Mouse (Mus musculus): ENCODE data around the gene Iffo2. TPM values are rescaled to one million over a fixed set of nuclear protein-coding genes. Genes with fewer than 3 reads are reported as not detected.

Gene Iffo2
- polyA plus RNA-seq, 1 experiment from 2014 or later = 4.2 TPM

DNA sequence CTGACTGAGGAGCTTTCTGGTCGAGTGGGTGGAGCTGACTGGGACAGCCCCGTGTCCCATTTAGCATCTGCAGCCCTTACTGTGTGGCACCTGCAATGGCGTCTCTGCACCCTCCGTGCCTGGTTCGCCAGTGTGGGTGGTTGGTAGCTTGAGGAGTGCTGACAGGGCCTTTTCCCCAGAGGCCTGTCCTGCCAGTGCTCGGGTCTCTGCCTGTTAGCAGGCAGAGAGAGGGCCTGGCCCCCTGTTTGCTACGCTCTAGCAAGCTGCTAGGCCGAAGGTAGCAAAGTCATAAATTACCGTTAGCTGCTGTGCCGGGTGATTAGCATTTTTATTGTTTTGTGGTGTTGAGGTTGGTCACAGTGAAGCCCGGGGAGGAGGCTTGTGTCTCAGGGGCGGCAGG is 109.5 kb downstream of the Iffo2 start:
- Histone ChIP-seq H3K27me3 (replicated peaks; ENCODE audit: low read depth, poor library complexity, severe bottlenecking) (peaks cover 42% of the 10 kb centered on the region), H3K36me3 (replicated peaks) (peaks cover 21% of the 10 kb centered on the region), H3K9me3 (no peaks in the 10 kb centered on the region), H3K4me1 (peaks cover 28% of the 10 kb centered on the region), H3K4me3 (no peak overlapping the region), H3K27ac (replicated peaks) (no peak overlapping the region)
- WGBS = 49% methylated on average over 12 of the region's 12 CpGs
- DNase-seq (ENCODE audit: low spot score) = no peak

DNA sequence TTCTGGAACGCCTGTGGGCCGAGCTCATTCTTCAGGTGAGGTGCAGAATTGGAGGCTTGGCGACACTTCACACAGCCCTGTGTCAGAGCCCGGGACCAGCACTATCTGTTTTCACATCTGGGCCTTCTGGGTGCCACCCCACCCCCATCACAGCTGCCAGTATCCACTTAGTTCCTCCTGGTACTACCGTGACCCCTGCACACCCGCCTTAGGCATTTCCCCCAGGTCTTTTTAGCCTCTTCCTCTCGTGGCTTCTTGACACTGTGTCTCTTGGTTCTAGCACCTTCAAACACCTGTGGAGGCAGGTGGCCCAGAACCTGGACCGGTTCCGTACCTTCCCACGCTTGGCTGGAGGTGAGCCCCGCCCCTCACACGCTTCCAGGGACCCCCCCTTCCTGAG is 110.0 kb downstream of the Iffo2 start:
- Histone ChIP-seq H3K9me3 (no peaks in the 10 kb centered on the region), H3K4me3 (no peak overlapping the region), H3K27me3 (replicated peaks; ENCODE audit: low read depth, poor library complexity, severe bottlenecking) (peaks cover 42% of the 10 kb centered on the region), H3K36me3 (replicated peaks) (peaks cover 24% of the 10 kb centered on the region), H3K27ac (replicated peaks) (no peak overlapping the region), H3K4me1 (peaks cover 28% of the 10 kb centered on the region)
- no peak for DNase-seq (ENCODE audit: low spot score)
- WGBS = 68% methylated on average over 12 of the region's 12 CpGs

GRCm38 (mm10) chr4:139640775-139641174 is 110.4 kb downstream of the Iffo2 start:
- Histone ChIP-seq H3K27me3 (replicated peaks; ENCODE audit: low read depth, poor library complexity, severe bottlenecking) (peaks cover 42% of the 10 kb centered on the region), H3K4me3 (no peak overlapping the region), H3K9me3 (no peaks in the 10 kb centered on the region), H3K4me1 (peaks cover 28% of the 10 kb centered on the region), H3K27ac (replicated peaks) (no peak overlapping the region), H3K36me3 (replicated peaks) (peaks cover 20% of the 10 kb centered on the region)
- WGBS = 63% methylated on average over 6 of the region's 6 CpGs
- no peak for DNase-seq (ENCODE audit: low spot score)

DNA sequence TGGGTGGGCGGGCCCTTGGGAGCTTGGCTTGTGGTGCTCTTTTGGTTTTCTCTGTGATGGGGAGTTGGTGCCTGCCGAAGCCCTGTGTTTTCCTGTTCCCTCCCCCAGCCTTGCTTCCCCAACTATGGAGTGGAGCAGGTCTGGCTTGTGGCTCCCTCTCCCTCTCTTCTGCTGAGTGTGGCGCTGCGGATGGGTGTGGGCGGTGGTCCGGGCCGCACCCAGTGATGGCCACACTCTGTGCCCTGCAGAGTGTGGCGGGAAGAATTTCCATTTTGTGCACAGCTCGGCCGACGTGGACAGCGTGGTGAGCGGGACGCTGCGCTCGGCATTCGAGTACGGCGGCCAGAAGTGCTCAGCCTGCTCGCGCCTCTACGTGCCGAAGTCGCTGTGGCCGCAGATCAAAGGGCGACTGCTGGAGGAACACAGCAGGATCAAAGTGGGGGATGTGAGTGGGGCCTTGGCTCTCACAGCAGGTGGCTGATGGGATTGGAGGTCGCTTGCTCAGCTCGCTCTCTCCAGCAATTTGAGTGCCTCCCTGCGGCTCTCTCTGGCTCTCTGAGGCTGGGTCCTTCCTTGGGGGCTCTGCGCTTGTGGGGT is 111.6 kb downstream of the Iffo2 start:
- Histone ChIP-seq H3K27me3 (replicated peaks; ENCODE audit: low read depth, poor library complexity, severe bottlenecking) (peaks cover 42% of the 10 kb centered on the region), H3K27ac (replicated peaks) (peak overlapping the region; percentile 54; the same call in 1 of the 2 replicates), H3K9me3 (no peaks in the 10 kb centered on the region), H3K36me3 (replicated peaks) (peaks cover 24% of the 10 kb centered on the region), H3K4me1 (peaks cover 28% of the 10 kb centered on the region), H3K4me3 (peak overlapping the region; percentile 50)
- DNase-seq (ENCODE audit: low spot score) = peak; percentile 58
- WGBS = 3% methylated on average over 30 of the region's 30 CpGs

DNA sequence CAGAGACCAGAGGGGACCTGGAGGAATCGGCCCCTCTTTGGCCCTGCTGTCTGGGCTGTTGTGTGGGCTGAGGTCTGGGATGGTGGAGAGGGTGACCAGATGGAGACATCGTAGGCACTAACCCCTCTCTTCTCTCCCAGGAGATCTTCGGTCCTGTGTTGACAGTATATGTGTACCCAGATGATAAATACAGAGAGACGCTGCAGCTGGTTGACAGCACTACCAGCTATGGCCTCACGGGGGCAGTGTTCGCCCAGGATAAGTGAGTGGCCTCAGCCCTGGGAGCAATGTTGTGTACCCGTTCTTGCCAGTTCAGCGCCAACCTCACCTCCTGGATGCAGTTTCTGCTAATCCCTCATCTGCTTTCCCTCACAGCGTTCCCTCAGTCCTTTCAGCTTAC is 113.6 kb downstream of the Iffo2 start:
- Histone ChIP-seq H3K4me3 (no peak overlapping the region), H3K9me3 (no peaks in the 10 kb centered on the region), H3K27ac (replicated peaks) (no peak overlapping the region), H3K36me3 (replicated peaks) (peaks cover 31% of the 10 kb centered on the region), H3K27me3 (replicated peaks; ENCODE audit: low read depth, poor library complexity, severe bottlenecking) (peaks cover 42% of the 10 kb centered on the region), H3K4me1 (peaks cover 28% of the 10 kb centered on the region)
- WGBS = 16% methylated on average over 9 of the region's 9 CpGs
- DNase-seq (ENCODE audit: low spot score) = peak; percentile 86

GRCm38 (mm10) chr4:139646916-139647315 is 116.6 kb downstream of the Iffo2 start:
- WGBS = 79% methylated on average over 7 of the region's 7 CpGs
- peaks cover 32% of the 10 kb centered on the region for H3K36me3 ChIP-seq (replicated peaks)
- no peak overlapping the region for H3K4me3 ChIP-seq
- no peak for DNase-seq (ENCODE audit: low spot score)
- H3K27ac ChIP-seq (replicated peaks) = no peak overlapping the region
- peaks cover 20% of the 10 kb centered on the region for H3K27me3 ChIP-seq (replicated peaks; ENCODE audit: low read depth, poor library complexity, severe bottlenecking)
- peaks cover 8% of the 10 kb centered on the region for H3K4me1 ChIP-seq
- no peaks in the 10 kb centered on the region for H3K9me3 ChIP-seq

DNA sequence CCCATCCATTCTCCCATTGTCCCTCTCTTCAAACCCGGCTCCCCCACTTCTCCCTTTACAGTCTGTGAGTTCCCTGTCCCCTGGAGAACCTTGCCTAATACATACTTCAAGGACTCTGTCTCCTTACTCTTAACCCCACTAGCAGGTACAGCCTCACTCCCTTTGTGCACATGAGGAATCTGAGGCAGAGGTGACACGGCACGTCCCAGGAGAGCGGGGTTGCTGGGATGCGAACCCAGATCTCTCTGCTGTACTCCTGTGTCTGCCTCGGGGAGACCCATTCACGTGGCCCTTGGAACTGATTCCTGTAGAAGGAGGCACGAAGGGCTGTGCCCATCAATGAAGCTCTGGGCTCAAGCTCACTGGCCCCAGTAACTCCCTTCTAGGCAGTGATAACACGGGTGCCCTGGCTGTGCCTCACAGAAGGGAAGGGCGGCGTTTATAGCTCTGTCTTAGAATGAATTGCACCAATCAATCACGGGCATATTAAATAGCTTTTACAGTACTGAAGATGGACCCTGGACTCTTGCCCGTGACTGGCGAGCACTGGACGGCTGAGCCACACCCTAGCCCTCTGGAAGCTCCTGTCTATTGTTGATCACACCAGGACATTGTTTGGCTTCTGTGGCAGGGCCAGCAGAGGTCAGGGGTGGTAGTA is 119.9 kb downstream of the Iffo2 start:
- H3K4me1 ChIP-seq = no peaks in the 10 kb centered on the region
- H3K9me3 ChIP-seq = no peaks in the 10 kb centered on the region
- DNase-seq (ENCODE audit: low spot score) = no peak
- H3K4me3 ChIP-seq = no peak overlapping the region
- 0 out of 2 replicates have a peak, but pooled peaks cover 3% of the 10 kb centered on the region for H3K27me3 ChIP-seq (replicated peaks; ENCODE audit: low read depth, poor library complexity, severe bottlenecking)
- no peak overlapping the region for H3K27ac ChIP-seq (replicated peaks)
- H3K36me3 ChIP-seq (replicated peaks) = peaks cover 24% of the 10 kb centered on the region
- 85% methylated on average over 15 of the region's 15 CpGs for WGBS

- no peak for DNase-seq (ENCODE audit: low spot score)
- Histone ChIP-seq H3K9me3 (no peaks in the 10 kb centered on the region), H3K4me1 (no peaks in the 10 kb centered on the region), H3K27ac (replicated peaks) (no peak overlapping the region), H3K27me3 (replicated peaks; ENCODE audit: low read depth, poor library complexity, severe bottlenecking) (0 out of 2 replicates have a peak, but pooled peaks cover 3% of the 10 kb centered on the region), H3K36me3 (replicated peaks) (peaks cover 23% of the 10 kb centered on the region), H3K4me3 (no peak overlapping the region)
- 74% methylated on average over 11 of the region's 11 CpGs for WGBS
Observed at GRCm38 (mm10) chr4:139650907-139651306, 120.6 kb downstream of the Iffo2 start.

DNA sequence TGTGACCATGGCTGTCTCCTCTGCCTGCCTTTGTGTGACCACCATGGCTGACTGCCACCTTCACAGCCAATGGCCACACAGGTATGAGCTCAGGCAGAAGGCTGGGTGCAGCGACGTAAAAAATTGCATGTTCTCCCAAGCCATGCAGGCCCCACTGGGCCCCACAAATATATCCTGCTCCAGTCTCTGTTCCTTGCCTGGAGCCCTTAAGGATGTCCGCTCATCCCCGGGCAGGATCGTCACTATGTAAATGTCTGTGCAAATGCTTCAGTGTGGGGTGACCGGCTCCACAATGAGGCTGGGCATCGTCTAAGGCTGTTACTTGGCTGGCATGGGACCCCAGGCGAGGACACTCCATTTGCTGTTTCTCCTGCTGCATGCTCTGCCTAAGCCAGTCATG is 122.9 kb downstream of the Iffo2 start, which contains the start of gene Tas1r2:
Gene Tas1r2 (plus strand): TSS at position 301 of the 400 bp plus-strand sequence.
- Histone ChIP-seq H3K36me3 (replicated peaks) (peaks cover 8% of the 10 kb centered on the region), H3K4me3 (no peak within 1 kb of the TSS), H3K27ac (replicated peaks) (no peak within 1 kb of the TSS), H3K27me3 (replicated peaks; ENCODE audit: low read depth, poor library complexity, severe bottlenecking) (0 out of 2 replicates have a peak, but pooled peaks cover 3% of the 10 kb centered on the region), H3K9me3 (no peaks in the 10 kb centered on the region), H3K4me1 (no peaks in the 10 kb centered on the region)
- 87% methylated on average over 8 of the region's 8 CpGs for WGBS
- DNase-seq (ENCODE audit: low spot score) = no peak

GRCm38 (mm10) chr4:139661897-139662296 is 131.5 kb downstream of the Iffo2 start:
- Histone ChIP-seq H3K27ac (replicated peaks) (no peak overlapping the region), H3K36me3 (replicated peaks) (no peaks in the 10 kb centered on the region), H3K27me3 (replicated peaks; ENCODE audit: low read depth, poor library complexity, severe bottlenecking) (no peaks in the 10 kb centered on the region), H3K9me3 (peaks cover 7% of the 10 kb centered on the region; the same call in 1 of the 2 replicates), H3K4me1 (no peaks in the 10 kb centered on the region), H3K4me3 (no peak overlapping the region)
- no peak for DNase-seq (ENCODE audit: low spot score)
- WGBS = 91% methylated on average over 14 of the region's 14 CpGs

- no peaks in the 10 kb centered on the region for H3K9me3 ChIP-seq
- WGBS = 72% methylated on average over 6 of the region's 6 CpGs
- H3K27me3 ChIP-seq (replicated peaks; ENCODE audit: low read depth, poor library complexity, severe bottlenecking) = no peaks in the 10 kb centered on the region
- H3K4me3 ChIP-seq = no peak overlapping the region
- H3K4me1 ChIP-seq = no peaks in the 10 kb centered on the region
- no peaks in the 10 kb centered on the region for H3K36me3 ChIP-seq (replicated peaks)
- DNase-seq (ENCODE audit: low spot score) = no peak
- H3K27ac ChIP-seq (replicated peaks) = no peak overlapping the region
Observed at GRCm38 (mm10) chr4:139667632-139668031, 137.3 kb downstream of the Iffo2 start.

GRCm38 (mm10) chr4:139669847-139670246 is 139.5 kb downstream of the Iffo2 start:
- no peak overlapping the region for H3K4me3 ChIP-seq
- no peaks in the 10 kb centered on the region for H3K4me1 ChIP-seq
- H3K27me3 ChIP-seq (replicated peaks; ENCODE audit: low read depth, poor library complexity, severe bottlenecking) = peaks cover 4% of the 10 kb centered on the region
- DNase-seq (ENCODE audit: low spot score) = peak; percentile 71
- no peaks in the 10 kb centered on the region for H3K36me3 ChIP-seq (replicated peaks)
- H3K9me3 ChIP-seq = no peaks in the 10 kb centered on the region
- 24% methylated on average over 6 of the region's 6 CpGs for WGBS
- no peak overlapping the region for H3K27ac ChIP-seq (replicated peaks)

Measured in embryonic facial prominence, embryonic 10.5 days (tissue).